Mouse (Mus musculus) myocyte (in vitro differentiated cells): Measurements from ENCODE around the gene Capns2.
"Not testable (repeated sequence)": the region's sequence is repeated elsewhere in the genome, so short reads cannot be mapped to it uniquely, and the experiment has no call there.

Source experiments
- E2F4 ChIP-seq: IDR thresholded peaks from one replicate; pipeline ENCODE4 v1.6.1; 2011; ENCODE audit warnings: mild to moderate bottlenecking, control low read depth, moderate library complexity; ENCODE audit not compliant: insufficient read depth
- MYOG ChIP-seq, 3 experiments: IDR thresholded peaks; one replicate each; pipeline ENCODE4 v1.6.1; 2011; ENCODE audit warnings: control low read depth in 2 of 3, low read depth in 2 of 3, mild to moderate bottlenecking in 2 of 3; ENCODE audit not compliant: insufficient read length in 2 of 3, control insufficient read depth in 1 of 3, insufficient read depth in 1 of 3
- POLR2A ChIP-seq: IDR thresholded peaks from one replicate; pipeline ENCODE4 v1.6.1; 2011; ENCODE audit warnings: low read depth, mild to moderate bottlenecking, control low read depth, moderate library complexity; ENCODE audit not compliant: insufficient read length

DNA sequence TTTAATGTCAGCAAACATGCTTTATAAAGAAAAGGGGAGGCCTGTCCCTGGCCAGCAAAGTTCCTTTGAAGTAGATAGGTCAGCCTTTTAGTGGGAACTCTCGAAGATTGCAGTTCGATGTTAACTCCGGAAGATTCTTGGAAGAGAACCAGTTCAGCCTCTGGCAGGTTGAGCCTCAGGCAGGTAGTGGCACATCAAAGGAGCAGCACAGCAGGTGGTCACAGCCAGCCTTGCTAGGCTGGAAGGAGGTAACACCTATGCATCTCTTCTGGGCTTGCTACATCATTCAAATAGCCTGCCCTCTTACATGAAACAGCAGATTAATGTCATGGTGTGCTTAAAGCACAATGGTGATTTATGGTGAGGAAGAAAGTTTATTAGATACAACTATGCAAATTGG is 9.0 kb upstream of the Capns2 start:
- not testable (repeated sequence) for TF ChIP-seq MYOG (IDR thresholded peaks at IDR 0.05; ENCODE audit: control insufficient read depth in 1 of 3, insufficient read depth in 1 of 3, insufficient read length in 2 of 3, low read depth in 2 of 3); POLR2A; E2F4
